Mouse (Mus musculus) urinary bladder, adult 2 months (tissue): ENCODE data around the gene Gtsf2. TPM values are rescaled to one million over a fixed set of nuclear protein-coding genes. Genes with fewer than 3 reads are reported as not detected.
"Not testable (repeated sequence)": the region's sequence is repeated elsewhere in the genome, so short reads cannot be mapped to it uniquely, and the experiment has no call there.

Experiments
- DNase-seq: peaks from one replicate; pipeline ENCODE4 v3.0.0; 2022; ENCODE audit warnings: low spot score
- polyA plus RNA-seq: library from polyadenylated mRNA; depleted of rRNA; stranded (reverse); fragments of >200 nt; gene quantifications from 2 replicates; pipeline ENCODE4 v1.2.3, GENCODE M21; 2012; rRNA removed

Gene Gtsf2
- polyA plus RNA-seq, result not detected in 2 replicates

DNA sequence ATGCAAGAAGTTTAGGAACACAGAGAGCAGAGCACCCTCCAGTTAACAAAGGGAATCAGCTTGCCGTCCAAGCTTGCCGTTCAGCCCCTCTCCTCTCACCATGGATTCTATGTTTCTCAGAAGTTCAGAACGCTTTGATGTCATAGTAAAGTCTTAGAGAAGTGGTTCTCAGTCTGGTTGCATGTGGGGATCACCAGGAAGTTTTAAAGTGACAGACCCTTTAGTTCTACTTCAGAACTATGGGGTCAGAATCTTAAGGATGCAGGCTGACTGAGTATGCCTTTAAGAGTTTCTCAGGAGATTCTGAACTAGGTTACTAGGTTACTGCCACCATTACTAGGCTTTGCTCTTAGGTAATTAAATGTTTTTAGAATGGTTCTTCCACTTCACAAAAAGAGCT is at the start of gene Gtsf2:
Gene Gtsf2 (minus strand): TSS at position 101 of the 400 bp plus-strand sequence.
- no peak for DNase-seq

DNA sequence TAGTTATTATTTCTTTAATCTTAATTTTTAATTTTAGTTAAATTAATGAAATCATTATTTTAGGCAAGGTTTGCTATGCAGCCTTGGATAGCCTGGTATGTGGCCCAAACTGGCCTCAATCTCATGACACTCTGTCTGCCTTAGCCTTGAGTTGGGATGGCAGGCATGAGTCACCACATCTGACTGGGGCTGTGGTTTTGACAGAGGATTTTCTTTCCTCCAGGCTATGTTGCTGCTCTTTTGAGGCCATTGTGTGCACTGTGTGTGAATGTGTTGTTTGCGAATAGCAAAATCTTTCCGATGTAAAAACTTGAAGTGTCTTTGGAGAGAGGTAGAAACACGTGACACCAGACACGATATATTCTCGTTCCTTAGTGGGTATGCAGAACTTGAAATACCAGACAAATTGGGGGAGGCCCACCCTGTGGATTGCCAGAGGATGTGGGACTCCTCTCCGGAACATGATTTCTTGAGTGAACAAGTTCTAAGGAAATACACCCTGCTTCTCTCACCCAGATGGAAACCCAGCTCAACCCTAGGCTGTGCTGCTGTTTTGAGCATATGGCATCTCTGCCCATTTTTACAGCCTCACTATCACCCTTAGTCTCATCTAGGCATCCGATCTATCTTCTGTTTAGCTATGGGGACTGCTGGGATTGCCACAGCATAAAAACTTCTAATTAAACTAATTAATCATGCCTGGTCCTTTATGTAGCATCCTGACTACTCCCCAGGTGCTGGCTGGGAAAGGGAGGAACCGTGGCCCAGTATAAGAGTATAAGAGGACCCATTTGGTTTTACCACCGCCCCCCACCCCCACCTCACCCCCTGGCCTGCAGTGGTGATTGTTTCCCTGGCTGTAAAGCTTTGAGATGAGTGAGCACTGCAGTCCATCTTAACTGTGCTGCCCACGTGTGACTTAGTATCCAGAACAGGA is 48.2 kb upstream of the Gtsf2 start:
- no peak for DNase-seq

DNA sequence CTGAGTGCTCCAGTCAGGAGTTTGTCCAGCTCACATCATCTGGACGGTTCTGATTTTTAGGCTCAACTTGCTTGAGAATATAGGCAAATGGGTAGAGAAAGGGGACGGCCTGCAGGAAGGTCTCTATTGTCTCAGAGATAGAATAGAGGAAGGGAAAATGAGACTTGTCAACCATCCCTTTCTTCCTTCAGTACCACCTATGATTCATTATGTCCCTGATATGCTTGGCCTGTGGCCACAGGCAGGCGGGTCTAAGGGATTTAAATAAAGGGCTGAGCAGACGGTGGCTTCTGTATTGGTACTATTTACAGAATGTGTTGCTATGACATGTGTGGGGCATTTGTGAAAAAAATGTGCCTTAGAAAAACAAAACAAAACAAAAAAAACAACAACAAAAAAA is 40.1 kb upstream of the Gtsf2 start:
- no peak for DNase-seq

DNA sequence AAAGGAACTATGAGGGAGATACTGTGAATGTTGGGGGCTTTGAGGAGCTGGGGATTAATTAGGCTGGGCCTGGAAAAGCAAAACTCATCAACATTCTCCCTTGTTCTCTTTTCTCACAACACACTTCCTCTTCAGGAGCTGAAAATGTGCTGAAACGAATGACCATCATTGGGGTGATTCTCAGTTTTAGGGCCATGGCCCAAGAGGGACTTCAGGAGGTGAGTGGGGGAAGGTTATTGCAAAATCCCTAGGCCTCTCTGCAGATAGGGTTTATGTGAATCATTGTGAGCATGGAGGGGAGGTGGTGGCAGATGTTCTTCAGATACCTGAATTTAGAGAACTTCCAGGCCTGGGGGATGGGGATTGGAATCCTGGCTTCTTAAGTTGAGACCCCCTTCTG is 38.4 kb upstream of the Gtsf2 start:
- no peak for DNase-seq

DNA sequence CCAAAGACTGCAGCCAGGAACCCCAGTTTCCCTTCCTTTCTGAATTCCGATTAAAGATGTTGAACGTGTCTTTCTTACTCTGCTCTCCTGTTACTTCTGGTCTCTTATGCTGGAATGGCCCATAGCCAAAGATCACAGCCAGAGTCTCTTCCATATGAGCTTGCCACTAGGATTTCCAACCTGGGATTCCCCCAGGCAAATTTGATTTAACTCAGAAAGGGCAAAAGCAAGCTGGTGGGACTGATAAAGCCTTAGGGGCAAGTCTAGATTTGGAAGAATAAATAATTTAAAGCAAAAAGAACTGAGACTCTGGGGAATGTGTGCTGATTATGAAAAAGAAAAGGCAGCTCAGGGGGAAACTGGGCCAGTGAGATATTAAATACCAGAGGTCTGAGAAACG is 36.8 kb upstream of the Gtsf2 start:
- no peak for DNase-seq

DNA sequence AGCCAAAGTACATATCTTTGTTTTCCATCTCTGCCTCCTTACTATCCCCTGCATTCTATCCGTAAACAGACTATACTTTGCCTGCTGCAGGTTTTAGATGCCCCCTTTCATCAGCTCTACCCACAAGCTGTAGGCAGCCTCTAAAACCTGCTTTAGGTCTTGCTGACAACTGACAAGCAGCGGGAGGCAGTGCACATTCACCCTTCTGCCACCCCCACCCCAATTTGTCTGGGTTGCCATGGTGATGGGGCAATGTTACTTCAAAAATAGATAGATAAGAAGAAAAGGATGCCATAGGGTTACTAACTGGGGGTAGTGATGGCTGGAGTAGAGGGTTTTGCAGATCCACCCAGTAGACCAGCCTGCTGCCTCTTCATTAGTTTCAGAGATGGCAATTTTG is 36.2 kb upstream of the Gtsf2 start:
- DNase-seq, result no peak

DNA sequence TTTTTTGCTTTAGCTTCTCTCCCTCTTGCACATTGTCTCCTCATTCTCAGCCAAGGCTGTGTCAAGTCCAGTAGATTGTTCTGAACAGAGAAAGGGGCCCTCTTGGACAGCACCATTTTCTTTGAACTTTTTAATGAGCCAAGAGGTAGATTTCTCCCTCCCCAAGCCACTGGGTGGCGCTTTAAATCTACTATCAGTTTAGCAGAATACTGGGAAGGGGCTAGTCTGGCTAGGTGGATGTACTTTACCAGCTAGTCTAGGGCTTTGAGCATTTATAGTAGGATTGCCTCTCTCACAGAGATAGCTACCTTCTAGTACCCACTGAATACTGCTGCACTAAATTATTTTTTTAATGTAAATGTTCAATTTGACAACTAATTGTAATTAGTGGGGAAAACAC is 34.2 kb upstream of the Gtsf2 start:
- no peak for DNase-seq

DNA sequence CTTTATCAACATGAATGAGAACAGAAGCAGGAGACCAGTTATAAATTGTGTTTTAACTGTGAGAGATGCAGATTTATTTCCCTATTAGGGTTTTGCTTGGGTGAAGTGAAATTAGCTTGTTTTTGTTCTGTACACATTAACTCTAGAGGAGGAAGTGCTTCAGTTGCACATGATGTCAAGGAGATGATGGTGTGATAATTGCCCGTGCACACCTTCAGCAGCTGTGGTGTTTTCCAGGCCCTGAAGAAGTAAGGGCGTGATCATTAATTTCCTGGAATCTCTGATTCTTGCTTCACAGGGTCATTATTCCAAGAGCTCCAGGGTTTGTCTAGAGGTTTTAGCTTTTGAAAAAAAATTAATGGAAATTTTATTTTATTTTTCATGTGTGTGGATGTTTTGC is 31.9 kb upstream of the Gtsf2 start:
- DNase-seq, result no peak

DNA sequence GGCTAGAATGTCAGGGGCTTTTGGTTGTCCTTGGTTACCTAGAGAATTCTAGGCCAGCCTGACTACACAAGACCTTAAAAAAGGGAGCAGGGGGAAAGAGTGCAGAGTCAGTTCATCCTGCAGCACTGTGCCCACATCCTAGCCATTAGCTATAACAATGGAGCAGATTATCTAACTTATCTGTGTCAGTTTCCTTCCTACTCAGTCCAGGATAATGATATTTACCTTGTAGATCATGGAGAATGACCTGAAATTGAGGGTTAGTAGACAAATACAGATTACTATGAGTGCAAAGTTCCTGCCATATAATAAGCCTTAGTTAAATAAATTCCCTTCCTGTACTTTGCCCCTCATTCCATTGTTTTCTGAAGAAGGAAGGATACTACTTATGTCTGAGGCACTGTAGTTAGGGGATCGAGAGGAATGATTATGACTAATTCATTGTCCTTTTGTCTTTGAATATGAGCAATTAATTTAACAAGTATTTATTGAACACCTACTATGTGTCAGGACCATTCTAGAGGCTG is 30.9 kb upstream of the Gtsf2 start:
- no peak for DNase-seq

DNA sequence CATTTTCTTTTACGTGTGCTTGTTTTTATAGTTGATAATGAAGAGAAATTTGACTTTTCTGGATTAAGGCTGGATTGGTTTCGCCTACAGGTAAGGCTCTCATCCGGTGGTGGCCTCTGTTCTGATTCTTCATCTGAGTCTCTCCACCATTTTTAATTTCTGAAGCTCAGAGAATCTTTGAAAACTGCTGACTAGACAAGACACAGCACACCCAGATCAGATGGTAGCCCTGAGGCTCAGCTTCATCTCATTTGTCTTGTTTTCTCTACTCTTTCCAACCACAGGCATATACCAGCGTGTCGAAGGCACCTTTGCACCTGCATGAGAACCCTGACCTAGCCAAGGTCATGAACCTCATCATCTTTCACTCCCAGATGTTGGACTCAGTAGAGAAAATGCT is 25.5 kb upstream of the Gtsf2 start:
- DNase-seq, result no peak

DNA sequence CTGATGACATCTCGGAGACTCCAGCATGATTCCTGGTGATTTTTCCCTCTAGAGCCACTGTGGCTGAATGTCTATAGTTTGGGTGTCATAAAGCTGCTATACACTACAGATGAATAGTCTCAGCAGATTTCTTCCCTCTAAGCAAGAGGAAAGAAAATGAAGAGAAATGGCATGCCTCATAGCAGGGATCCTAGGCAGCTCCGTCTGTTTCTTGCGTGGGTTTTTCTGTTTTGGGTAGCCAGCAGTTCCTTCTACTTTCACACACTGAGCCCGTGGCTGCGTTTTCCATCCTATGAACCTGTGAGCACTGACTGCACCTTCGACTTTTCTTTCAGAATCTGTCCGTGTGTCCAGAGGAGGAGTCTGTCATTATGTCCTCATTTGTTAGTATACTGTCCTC is 24.9 kb upstream of the Gtsf2 start:
- no peak for DNase-seq

DNA sequence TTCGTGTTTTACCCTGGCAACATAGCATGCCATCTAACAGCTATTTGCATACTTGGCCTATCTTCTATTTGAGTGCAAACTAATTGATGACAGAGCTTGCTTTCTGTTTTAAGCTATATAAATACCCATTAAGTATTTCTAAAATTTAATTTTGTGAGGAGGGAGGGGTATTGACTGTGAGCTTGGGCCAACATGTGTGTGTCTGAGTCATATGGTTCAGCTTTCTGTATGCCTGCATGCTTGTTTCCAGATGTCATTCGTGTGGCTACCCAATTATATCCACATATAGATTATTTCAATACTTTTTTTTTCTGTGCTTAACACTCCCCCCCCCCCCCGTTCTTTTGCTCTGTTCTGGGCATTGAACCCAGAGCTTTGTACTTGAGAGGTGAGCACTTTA is 24.0 kb upstream of the Gtsf2 start:
- no peak for DNase-seq

DNA sequence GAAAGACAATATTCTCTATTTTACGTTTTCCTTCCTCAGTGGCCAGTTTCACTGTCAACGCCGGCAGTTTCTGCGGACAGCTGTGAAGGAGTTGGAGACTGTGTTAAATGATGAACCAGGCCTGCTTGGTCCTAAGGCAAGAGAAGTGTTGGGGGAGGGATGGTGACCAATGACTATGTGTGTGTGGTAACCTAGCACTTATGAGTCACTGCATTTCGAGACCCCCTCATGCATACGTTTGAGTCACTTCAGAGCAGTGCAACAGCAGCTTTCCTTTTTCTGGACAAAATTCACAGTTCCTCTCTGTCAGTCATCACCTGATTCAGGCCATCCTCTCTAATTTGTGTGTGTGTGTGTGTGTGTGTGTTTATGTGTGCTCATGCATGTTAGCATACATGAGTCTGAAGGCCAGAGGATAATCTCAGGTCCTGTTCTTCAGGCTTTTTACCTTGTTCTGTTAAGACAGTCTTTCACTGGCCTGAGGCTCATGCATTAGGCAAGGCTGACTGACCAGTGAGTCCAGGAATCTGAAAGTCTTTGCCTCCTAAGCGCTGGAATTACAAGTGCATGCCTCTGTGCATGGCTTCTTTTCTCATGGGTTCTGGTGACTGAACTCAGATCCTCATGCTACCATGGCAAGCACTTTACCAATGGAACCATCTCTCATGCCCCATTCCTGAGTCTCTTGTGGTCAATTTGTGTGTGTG is 23.4 kb upstream of the Gtsf2 start:
- DNase-seq, result no peak

DNA sequence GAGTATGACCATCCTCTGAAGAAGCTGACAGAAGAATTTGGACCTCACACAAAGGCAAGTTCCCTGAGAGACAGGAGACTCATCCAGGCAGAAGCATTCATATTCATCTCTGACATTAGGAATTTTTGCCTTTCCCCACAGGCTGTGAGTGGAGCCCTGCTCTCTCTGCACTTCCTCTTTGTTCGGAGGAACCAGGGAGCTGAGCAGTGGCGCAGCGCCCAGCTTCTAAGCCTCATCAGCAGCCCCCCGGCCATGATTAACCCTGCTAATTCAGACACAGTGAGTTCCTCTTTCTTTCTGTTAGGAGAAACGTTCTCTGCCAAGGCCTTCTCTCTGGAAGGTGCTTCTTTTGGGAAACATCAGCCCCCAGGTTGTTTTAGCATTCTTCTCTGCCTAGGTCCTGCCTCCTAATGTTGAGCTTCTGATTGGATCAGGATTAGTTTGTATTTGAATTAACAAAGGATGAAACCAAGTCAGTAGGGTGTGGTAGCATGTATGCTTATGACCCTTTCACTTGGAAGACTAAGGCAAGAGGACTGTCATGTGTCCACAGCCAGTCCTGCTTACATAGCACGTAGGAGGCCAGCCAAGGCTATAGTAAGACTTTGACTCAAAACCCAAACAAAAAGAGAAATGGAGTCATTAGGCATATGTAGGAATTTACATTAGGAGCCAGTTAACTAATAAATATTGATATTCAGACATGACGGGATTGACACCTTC is 14.4 kb upstream of the Gtsf2 start:
- no peak for DNase-seq

DNA sequence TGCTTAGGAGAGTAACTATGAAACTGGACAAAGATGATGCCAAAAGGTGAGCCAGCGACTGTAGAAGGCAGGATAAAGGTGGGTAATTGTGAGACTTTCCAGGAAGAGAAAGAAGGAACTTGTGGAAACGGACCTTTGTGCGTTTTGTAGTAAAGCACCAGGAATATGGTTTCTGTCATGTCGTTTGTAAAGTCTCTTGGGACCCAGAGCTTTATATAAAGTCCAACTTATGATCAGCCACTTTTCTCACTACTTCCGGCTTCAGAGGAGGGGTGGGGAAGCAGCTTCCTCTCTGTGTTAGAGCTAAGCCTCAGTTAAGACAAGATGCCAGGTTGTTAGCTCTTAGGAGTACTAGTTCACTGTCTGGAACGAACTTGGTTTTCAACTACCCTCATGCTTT is 6.2 kb upstream of the Gtsf2 start:
- no peak for DNase-seq

DNA sequence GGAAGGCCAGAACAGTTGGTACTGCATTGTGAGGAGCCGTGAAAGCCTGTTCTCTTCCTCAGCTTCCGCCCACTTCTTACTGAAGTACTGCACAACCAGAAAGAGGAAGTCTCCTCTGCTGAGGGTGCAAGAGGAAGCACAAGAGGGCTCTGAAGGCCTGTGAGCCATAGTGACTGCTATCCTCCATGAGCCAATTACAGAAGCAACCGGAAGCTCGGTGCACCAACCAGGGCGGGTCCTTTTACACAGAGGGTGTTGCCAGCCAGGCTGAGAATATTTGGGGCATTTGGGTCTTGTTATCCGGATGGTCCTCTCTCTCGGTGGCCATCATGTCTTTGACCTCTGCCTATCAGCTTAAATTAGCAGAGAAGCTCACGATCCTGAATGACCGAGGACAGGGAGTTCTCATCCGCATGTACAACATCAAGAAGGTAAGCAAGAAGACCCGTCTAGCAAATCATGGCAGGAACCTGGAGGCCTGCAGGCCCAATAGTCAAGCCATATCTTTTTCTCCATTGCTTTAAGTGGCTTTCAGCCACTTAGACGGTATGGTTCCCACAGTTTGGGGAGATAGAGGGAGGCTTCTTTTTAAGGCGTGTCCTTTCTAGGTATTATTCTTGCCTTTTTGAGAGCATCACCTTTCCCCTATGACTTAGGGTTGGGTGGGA is 5.4 kb upstream of the Gtsf2 start, which contains the start of gene Nckap1l:
Gene Nckap1l (plus strand): TSS at position 244 of the 668 bp plus-strand sequence.
- DNase-seq, result no peak

DNA sequence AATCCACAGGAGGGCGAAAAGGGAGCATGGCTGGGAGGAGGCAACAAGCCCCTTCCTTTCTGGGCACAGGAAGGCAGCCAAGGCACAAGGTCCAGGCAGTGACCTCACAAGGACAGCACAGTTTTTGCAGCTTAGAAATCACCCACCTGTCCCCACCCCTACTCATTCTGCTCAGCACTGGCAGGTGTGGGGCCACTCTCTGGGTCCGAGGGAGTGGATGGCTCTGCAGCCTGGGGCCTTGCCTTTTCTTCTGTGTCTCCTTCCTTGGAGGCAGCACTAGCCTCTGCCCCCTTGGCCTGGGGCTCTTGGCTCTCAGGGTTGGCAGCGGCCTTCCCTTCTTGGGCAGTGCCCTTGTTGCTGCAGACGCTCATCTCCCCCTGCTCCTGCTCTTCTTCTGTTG is 2.3 kb downstream of the Gtsf2 start:
- not testable (repeated sequence) for DNase-seq

DNA sequence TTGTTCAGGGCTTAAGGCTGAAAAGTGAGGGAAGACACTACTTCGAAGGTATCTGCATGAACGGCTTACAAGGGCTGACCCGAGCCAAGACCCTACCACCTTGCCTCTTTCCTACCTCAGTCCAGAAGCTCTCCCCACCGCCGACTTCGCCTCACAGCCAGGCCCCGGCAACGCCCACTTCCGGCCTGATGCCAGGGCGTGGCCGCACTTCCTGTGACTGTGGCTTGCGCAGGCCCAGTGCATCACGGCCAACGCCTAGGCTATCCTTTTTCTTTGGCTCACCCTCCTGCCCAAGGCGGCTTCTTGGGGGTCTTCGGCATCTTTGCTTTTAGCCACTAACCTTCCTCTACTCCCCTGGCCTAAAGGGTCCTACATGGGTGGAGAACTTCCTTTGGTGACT is 18.0 kb downstream of the Gtsf2 start, which contains the start of gene Gtsf1:
Gene Gtsf1 (minus strand): TSS at position 230 of the 400 bp plus-strand sequence.
- DNase-seq, result no peak

DNA sequence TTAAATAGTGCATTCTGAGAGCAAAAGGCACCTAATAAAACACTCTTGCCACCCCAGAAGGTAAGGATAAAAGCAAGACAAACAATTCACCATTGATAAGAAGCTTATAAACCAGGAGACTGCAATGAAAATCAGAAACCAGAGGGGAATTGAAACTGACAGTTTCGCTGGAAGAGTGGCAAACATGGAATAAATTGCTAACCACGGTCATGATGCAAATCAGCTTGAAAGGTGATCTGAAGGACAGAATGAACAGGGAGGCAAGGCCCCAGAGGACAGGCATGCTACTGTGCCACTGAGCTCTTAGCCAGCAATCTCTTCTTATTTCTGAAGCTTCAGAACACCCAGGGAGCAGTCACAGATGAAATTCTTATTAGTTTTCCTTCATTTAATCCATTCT is 21.3 kb downstream of the Gtsf2 start:
- DNase-seq, result no peak

DNA sequence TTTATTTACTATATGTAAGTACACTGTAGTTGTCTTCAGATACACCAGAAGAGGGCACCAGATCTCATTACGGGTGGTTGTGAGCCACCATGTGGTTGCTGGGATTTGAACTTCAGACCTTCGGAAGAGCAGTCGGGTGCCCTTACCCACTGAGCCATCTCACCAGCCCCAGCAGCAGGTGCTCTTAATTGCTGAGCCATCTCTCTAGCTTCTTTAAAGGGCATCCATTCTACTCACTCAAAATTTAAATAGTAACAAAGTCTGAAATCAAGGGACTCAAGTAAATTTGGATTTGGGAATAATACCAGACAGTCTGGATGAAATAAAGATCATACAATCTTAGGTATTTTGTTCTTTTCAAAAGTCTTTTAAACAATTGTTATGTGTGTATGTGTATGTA is 42.7 kb downstream of the Gtsf2 start:
- DNase-seq, result not testable (repeated sequence)

DNA sequence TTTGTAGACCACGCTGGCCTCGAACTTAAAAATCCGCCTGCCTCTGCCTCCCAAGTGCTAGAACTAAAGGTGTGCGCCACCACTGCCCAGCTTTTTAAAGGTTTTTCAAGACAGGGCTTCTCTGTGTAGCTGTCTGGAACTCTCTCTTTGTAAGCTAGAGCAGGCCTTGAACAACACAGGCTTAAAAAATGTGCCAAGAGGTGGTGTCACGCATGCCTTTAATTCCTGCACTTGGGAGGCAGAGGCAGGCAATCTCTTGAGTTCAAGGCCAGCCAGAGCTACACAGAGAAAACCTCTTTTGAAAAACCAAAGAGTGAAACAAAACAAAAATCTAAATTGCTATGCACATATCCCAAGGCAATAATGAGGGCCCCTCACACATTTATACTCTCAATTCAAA is 46.9 kb downstream of the Gtsf2 start:
- DNase-seq, result no peak
